Mouse (Mus musculus): ENCODE results near the gene Nsmce1. TPM values are rescaled to one million over a fixed set of nuclear protein-coding genes. Genes with fewer than 3 reads are reported as not detected.
A peak's percentile ranks its signal among the peaks of the same experiment; 100 is the strongest.

The Nsmce1 gene
- polyA plus RNA-seq, 1 experiment from 2014 or later: 122 TPM

- DNase-seq (ENCODE audit: low spot score): no peak
- peaks cover 41% of the 10 kb centered on the region for H3K36me3 ChIP-seq
- no peak overlapping the region for H3K27ac ChIP-seq
- H3K4me3 ChIP-seq: no peak overlapping the region
- 91% methylated on average over 16 of the region's 16 CpGs for WGBS
- no peaks in the 10 kb centered on the region for H3K27me3 ChIP-seq (ENCODE audit: insufficient read depth, poor library complexity, severe bottlenecking)
- H3K4me1 ChIP-seq: peaks cover 9% of the 10 kb centered on the region
- H3K9me3 ChIP-seq: no peaks in the 10 kb centered on the region
Measured at GRCm38 (mm10) chr7:125486121-125486630, 5.2 kb downstream of the Nsmce1 start.

GRCm38 (mm10) chr7:125484791-125485190, 6.6 kb downstream of the Nsmce1 start:
- WGBS: 89% methylated on average over 7 of the region's 7 CpGs
- Histone ChIP-seq H3K4me1 (0 out of 2 replicates have a peak, but pooled peaks cover 3% of the 10 kb centered on the region), H3K9me3 (no peaks in the 10 kb centered on the region), H3K27ac (no peak overlapping the region), H3K27me3 (ENCODE audit: insufficient read depth, poor library complexity, severe bottlenecking) (no peaks in the 10 kb centered on the region), H3K36me3 (peaks cover 50% of the 10 kb centered on the region), H3K4me3 (no peak overlapping the region)
- DNase-seq (ENCODE audit: low spot score): no peak

GRCm38 (mm10) chr7:125482886-125483285, 8.5 kb downstream of the Nsmce1 start:
- Histone ChIP-seq H3K9me3 (no peaks in the 10 kb centered on the region), H3K4me3 (no peak overlapping the region), H3K4me1 (peaks cover 10% of the 10 kb centered on the region; the same call in 1 of the 2 replicates), H3K27ac (no peak overlapping the region), H3K36me3 (peaks cover 55% of the 10 kb centered on the region), H3K27me3 (ENCODE audit: insufficient read depth, poor library complexity, severe bottlenecking) (no peaks in the 10 kb centered on the region)
- no peak for DNase-seq (ENCODE audit: low spot score)
- WGBS: 74% methylated on average over 2 of the region's 2 CpGs

- peaks cover 16% of the 10 kb centered on the region for H3K4me1 ChIP-seq
- WGBS: 87% methylated on average over 3 of the region's 3 CpGs
- H3K27ac ChIP-seq: no peak overlapping the region
- H3K9me3 ChIP-seq: no peaks in the 10 kb centered on the region
- H3K36me3 ChIP-seq: peaks cover 60% of the 10 kb centered on the region
- no peaks in the 10 kb centered on the region for H3K27me3 ChIP-seq (ENCODE audit: insufficient read depth, poor library complexity, severe bottlenecking)
- no peak for DNase-seq (ENCODE audit: low spot score)
- no peak overlapping the region for H3K4me3 ChIP-seq
Measured at GRCm38 (mm10) chr7:125482339-125482738, 9.1 kb downstream of the Nsmce1 start.

GRCm38 (mm10) chr7:125480518-125480917, 10.9 kb downstream of the Nsmce1 start:
- H3K27me3 ChIP-seq (ENCODE audit: insufficient read depth, poor library complexity, severe bottlenecking): no peaks in the 10 kb centered on the region
- no peak overlapping the region for H3K27ac ChIP-seq
- 81% methylated on average over 4 of the region's 4 CpGs for WGBS
- peaks cover 34% of the 10 kb centered on the region for H3K4me1 ChIP-seq
- no peaks in the 10 kb centered on the region for H3K9me3 ChIP-seq
- H3K4me3 ChIP-seq: no peak overlapping the region
- no peak for DNase-seq (ENCODE audit: low spot score)
- peaks cover 51% of the 10 kb centered on the region for H3K36me3 ChIP-seq

- H3K36me3 ChIP-seq: peaks cover 32% of the 10 kb centered on the region
- no peak for DNase-seq (ENCODE audit: low spot score)
Measured at GRCm38 (mm10) chr7:125478391-125478984, 12.9 kb downstream of the Nsmce1 start.

GRCm38 (mm10) chr7:125475601-125476251, 15.7 kb downstream of the Nsmce1 start:
- WGBS: 35% methylated on average over 11 of the region's 11 CpGs
- H3K36me3 ChIP-seq: peaks cover 27% of the 10 kb centered on the region
- no peak for DNase-seq (ENCODE audit: low spot score)
- no peaks in the 10 kb centered on the region for H3K9me3 ChIP-seq
- peak overlapping the region; percentile 82 for H3K27ac ChIP-seq
- H3K4me1 ChIP-seq: peaks cover 60% of the 10 kb centered on the region
- no peaks in the 10 kb centered on the region for H3K27me3 ChIP-seq (ENCODE audit: insufficient read depth, poor library complexity, severe bottlenecking)
- no peak overlapping the region for H3K4me3 ChIP-seq

More at GRCm38 (mm10) chr7:125478391-125478984, 12.9 kb downstream of the Nsmce1 start:
- Histone ChIP-seq H3K9me3 (no peaks in the 10 kb centered on the region), H3K27ac (peak overlapping the region; percentile 2; the same call in 1 of the 2 replicates), H3K4me3 (no peak overlapping the region), H3K27me3 (ENCODE audit: insufficient read depth, poor library complexity, severe bottlenecking) (no peaks in the 10 kb centered on the region), H3K4me1 (peaks cover 49% of the 10 kb centered on the region)
- 75% methylated on average over 7 of the region's 7 CpGs for WGBS

GRCm38 (mm10) chr7:125474535-125474934, 16.9 kb downstream of the Nsmce1 start:
- no peaks in the 10 kb centered on the region for H3K27me3 ChIP-seq (ENCODE audit: insufficient read depth, poor library complexity, severe bottlenecking)
- H3K4me3 ChIP-seq: no peak overlapping the region
- H3K36me3 ChIP-seq: peaks cover 27% of the 10 kb centered on the region
- no peaks in the 10 kb centered on the region for H3K9me3 ChIP-seq
- H3K4me1 ChIP-seq: peaks cover 64% of the 10 kb centered on the region
- WGBS: 71% methylated on average over 4 of the region's 4 CpGs
- peak overlapping the region; percentile 82 for H3K27ac ChIP-seq
- DNase-seq (ENCODE audit: low spot score): no peak

GRCm38 (mm10) chr7:125471991-125472741, 19.2 kb downstream of the Nsmce1 start:
- WGBS: 23% methylated on average over 13 of the region's 13 CpGs
- Histone ChIP-seq H3K4me1 (peaks cover 47% of the 10 kb centered on the region), H3K36me3 (peaks cover 40% of the 10 kb centered on the region), H3K4me3 (no peak overlapping the region), H3K27ac (peak overlapping the region; percentile 86), H3K9me3 (no peaks in the 10 kb centered on the region), H3K27me3 (ENCODE audit: insufficient read depth, poor library complexity, severe bottlenecking) (no peaks in the 10 kb centered on the region)
- DNase-seq (ENCODE audit: low spot score): peak; percentile 92

GRCm38 (mm10) chr7:125470901-125471300, 20.5 kb downstream of the Nsmce1 start:
- Histone ChIP-seq H3K36me3 (peaks cover 53% of the 10 kb centered on the region), H3K9me3 (no peaks in the 10 kb centered on the region), H3K4me3 (no peak overlapping the region), H3K27ac (peak overlapping the region; percentile 23; the same call in 1 of the 2 replicates), H3K27me3 (ENCODE audit: insufficient read depth, poor library complexity, severe bottlenecking) (no peaks in the 10 kb centered on the region), H3K4me1 (peaks cover 34% of the 10 kb centered on the region)
- DNase-seq (ENCODE audit: low spot score): no peak
- WGBS: 89% methylated on average over 4 of the region's 4 CpGs

GRCm38 (mm10) chr7:125469937-125470336, 21.5 kb downstream of the Nsmce1 start:
- 28% methylated on average over 5 of the region's 5 CpGs for WGBS
- Histone ChIP-seq H3K4me1 (peaks cover 29% of the 10 kb centered on the region), H3K4me3 (no peak overlapping the region), H3K36me3 (peaks cover 63% of the 10 kb centered on the region), H3K9me3 (no peaks in the 10 kb centered on the region), H3K27ac (0 out of 2 replicates have a peak overlapping the region, but pooled peaks have one; percentile 29), H3K27me3 (ENCODE audit: insufficient read depth, poor library complexity, severe bottlenecking) (no peaks in the 10 kb centered on the region)
- DNase-seq (ENCODE audit: low spot score): peak; percentile 90

- Histone ChIP-seq H3K27ac (no peak overlapping the region), H3K36me3 (peaks cover 37% of the 10 kb centered on the region), H3K9me3 (no peaks in the 10 kb centered on the region), H3K4me3 (no peak overlapping the region), H3K4me1 (peaks cover 7% of the 10 kb centered on the region; the same call in 1 of the 2 replicates), H3K27me3 (ENCODE audit: insufficient read depth, poor library complexity, severe bottlenecking) (no peaks in the 10 kb centered on the region)
- 65% methylated on average over 2 of the region's 2 CpGs for WGBS
- DNase-seq (ENCODE audit: low spot score): no peak
Measured at GRCm38 (mm10) chr7:125462200-125462599, 29.2 kb downstream of the Nsmce1 start.

GRCm38 (mm10) chr7:125453671-125454070, 37.7 kb downstream of the Nsmce1 start:
- 93% methylated on average over 4 of the region's 4 CpGs for WGBS
- no peaks in the 10 kb centered on the region for H3K9me3 ChIP-seq
- peaks cover 7% of the 10 kb centered on the region for H3K4me1 ChIP-seq
- H3K36me3 ChIP-seq: peaks cover 33% of the 10 kb centered on the region
- H3K4me3 ChIP-seq: no peak overlapping the region
- no peak overlapping the region for H3K27ac ChIP-seq
- H3K27me3 ChIP-seq (ENCODE audit: insufficient read depth, poor library complexity, severe bottlenecking): no peaks in the 10 kb centered on the region
- DNase-seq (ENCODE audit: low spot score): no peak
